Mouse (Mus musculus) common myeloid progenitor, adult 5-6 weeks (primary cell): ENCODE data around the gene Copg1. TPM values are rescaled to one million over a fixed set of nuclear protein-coding genes. Genes with fewer than 3 reads are reported as not detected.
A peak's percentile ranks its signal among the peaks of the same experiment; 100 is the strongest.

ENCODE experiments used
- ATAC-seq: replicated peaks from 2 replicates; pipeline ENCODE4 v1.8.0; 2016; ENCODE audit warnings: low read depth, mild to moderate bottlenecking, moderate TSS enrichment, inconsistent platforms; ENCODE audit not compliant: poor library complexity, severe bottlenecking
- total RNA-seq: library from RNA; stranded (forward); fragments of 200-1000, 187-1606 nt; gene quantifications from 2 replicates; pipeline ENCODE4 v1.2.3, GENCODE M21; 2017

Gene Copg1
- total RNA-seq: 54.9 and 59.2 TPM in 2 replicates

DNA sequence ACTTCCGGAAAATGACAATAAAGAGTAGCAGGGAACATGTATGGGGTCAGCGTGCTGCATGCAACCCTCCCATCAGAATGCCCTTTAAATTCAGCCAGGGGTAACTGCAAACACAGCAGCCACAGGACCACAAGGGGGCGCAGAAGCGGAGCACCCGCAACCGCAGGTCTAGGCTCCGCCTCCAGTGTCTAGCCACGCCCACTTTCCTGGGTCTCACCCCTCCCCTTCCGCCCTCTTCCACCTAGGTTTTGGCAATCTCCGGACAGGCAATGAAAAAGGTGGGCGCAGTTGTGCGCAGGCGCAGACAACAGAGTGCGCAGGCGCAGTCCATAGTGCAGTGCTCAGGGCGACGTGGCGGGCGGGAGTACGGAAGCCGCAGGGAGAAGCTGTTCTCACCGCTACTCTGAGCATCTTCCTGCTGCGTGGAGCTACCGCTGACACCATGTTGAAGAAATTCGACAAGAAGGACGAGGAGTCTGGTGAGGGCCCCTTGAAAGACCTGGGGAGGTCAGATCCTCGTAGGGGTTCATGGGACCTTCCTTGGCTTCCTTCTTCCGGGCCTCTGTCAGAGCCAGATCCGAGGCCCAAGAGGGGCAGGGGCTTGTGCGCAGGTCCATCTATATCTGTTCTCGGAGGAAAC lies at the start of gene Copg1:
TSS of gene Copg1 (plus strand) at position 221 of the 640 bp plus-strand sequence.
- peak; percentile 91 for ATAC-seq

DNA sequence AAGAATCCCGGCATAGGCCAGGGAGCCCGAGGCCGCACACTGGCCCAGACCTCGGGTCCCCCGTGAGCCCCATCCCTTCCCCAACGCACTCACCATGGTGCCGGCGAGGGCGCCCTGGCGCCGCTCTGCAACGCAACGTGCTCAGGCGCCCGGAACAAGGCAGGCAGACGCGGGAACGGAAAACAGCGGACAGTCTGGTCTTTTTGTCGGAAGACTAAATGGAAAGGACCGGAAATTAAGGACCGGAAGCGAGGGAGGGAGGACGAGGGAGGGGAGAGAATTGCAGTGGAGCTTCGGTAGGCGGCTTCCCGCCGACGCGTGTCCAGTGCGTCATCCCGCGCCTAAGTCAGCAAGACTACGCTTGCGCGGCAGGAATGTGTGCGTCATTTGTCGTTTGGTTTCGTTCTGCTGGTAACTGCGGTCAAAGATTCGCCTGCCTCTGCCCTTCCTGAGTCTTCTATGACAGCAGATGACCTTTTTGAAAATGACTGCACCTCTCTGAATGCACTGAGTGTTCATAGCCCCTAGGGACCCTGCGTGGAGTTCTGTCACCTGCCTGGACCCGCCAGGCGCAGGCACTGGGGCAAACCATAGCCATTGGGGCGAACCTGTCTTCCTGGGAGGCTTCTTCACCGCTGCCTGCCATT lies 48.9 kb upstream of the Copg1 start, which contains the start of gene Isy1:
TSS of gene Isy1 (minus strand) at position 248 of the 647 bp plus-strand sequence.
- peak; percentile 97 for ATAC-seq

DNA sequence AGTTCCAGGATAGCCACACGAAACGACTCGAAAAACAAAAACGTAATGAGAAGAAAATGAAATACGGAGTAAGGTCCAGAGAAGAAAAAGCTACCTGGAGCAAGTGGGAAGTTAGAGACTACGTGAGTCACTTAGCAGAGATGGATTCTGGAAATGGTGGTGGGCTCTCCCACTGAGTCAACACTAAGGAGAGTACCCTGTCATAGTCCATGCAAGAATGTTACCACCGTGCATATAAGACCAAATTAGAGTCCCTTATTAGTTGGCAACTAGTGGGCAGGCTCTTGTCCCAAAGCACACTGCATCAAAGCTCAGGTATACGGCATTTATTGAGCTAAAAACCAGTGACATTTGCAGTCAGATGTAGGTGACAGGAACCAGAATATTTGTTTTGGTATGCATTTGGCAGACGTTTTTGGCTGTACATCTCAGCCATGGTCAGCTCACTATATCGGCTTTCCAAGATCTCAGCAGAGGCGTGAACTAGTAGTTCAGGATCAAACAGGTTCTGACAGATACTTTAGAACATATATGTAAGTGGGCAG lies 47.7 kb upstream of the Copg1 start:
- no peak for ATAC-seq

GRCm38 (mm10) chr6:87841635-87842034 lies 46.0 kb upstream of the Copg1 start:
- ATAC-seq: no peak

DNA sequence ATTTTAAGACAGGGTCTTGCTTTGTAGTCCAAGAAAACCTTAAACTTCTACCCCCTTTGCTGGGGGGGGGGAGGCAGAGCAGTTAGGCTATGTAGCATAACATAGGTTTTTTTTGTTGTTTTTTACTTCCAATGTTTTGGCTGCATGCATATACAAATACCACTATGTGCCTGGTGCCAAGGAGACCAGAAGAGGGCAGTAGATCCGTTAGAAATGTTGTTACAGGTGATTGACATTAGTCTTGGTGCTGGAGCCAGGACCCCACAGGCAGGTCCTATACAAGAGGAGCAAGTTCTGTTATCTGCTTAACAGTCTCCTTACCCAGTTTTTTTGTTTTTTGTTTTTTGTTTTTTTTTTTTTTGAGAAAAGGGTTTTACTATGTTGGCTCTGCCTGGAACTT lies 45.4 kb upstream of the Copg1 start:
- no peak for ATAC-seq

DNA sequence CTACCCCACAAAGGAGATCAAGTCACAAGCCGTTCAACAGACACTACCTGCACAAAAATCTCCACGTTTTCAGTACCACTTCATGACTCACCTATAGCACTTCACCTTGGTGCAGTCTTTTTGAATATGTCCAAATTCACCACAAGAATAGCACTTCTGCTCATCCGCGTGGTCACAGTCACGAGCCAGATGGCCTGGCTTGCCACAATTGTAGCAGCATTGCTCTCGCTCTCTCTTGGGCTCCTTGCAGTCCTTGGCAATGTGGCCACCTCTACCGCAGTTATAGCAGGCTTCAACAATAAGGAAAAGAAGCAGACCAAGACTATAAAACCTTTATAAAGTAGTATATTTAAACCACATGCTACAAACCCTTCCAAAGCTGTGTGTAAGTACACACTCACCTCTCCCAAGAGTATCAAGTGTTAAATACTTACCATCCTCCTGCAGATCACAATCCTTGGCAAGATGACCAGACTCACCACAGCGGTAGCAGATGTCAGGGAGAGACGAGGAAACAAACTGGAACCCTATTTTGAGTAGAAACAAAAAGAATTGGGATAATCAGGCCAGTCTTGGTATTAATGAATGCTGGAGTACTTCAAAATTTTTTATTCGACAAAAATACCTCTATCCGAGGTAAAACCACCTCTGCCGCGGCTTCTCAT lies 42.5 kb upstream of the Copg1 start:
- ATAC-seq: no peak

GRCm38 (mm10) chr6:87846813-87847212 lies 40.8 kb upstream of the Copg1 start:
- no peak for ATAC-seq

DNA sequence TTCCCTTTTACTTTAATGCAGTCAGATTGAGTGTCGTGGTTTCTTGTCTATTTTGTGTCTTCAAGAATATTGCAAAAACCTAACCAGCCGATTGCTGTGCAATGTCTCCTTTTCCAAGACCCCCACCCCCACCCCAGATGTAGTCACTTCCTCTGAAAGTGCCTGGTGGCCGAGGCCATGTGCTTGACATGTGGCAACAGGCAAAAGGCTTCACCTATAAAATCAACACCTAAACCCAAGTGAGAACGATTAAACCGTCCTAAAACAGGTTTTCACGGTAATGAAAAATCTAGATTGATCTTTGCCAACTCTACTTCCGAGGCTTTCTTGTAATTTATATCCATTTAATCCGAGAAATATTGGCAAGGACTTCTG lies 37.8 kb upstream of the Copg1 start:
- 0 out of 2 replicates have a peak, but pooled peaks have one; percentile 26 for ATAC-seq

DNA sequence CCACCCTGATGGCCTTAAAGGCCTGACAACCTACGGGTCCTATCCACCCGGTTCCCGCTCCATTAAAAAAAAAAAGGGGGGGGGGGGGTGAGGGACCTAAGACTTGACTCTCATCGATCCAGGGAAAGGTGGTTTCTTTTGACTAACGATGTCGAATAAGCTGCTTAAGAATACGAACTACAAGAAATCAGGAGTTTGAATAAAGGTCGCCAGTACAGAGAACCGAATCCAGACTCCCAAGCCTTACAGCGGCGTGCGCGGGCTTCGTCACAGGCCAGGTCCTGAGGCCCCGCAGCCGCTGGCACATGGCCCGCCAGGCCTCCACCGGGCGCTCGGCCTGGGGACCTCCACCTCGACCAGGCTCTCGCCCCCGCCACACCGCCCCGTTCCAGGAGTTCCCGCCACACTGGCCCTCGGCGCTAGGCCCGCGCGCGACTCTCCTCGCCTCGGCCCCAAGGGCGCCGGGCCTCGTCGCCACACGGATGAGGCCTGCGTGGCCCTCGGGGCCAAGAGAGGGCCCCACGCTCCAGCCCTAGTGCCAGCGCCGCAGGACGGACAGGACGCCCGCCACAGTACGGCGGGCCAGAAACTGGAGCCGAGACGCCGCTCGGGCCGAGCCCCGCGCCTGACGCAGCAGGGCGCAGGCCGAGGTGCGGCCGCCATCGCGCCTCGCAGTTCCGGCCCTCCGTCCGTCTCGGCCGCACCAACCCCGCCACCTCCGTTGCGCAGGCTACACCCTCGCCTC lies 37.3 kb upstream of the Copg1 start:
- no peak for ATAC-seq

DNA sequence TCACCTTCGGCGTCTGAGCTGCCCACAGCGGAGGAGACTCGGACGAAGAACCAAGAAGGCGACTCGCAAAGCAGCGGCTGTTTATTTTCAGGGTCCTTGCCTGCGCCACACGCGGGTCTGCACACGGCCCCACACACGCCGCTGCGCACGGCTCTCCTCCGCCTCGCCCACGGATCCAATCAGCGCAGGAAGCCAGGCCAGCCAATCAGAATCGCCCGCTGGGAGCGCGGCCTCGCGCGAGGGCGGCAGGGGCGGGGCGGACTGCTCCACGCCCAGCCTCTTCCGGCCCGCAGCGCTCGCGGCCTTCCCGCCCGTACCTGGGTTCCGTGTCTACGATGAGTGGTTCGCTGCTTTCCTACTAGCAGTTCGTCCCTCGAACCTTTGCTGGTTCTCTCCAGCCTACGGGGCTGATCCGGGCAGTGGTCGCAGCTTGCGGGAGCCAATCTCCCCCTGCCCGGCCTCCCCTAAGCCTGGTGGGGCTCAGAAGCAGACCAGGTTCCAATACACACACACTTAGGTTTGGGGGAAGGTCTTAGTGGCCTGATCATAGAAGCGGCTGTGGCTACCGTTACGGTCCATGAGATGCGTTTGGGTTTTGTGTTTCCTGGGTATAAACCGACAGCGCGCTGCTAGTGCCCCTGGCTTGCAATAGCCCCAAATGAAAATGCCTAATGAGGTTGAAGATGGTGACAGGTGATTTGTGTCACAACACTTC lies 36.6 kb upstream of the Copg1 start, which contains the start of gene Cnbp:
TSS of gene Cnbp (minus strand) at position 207 of the 715 bp plus-strand sequence.
- ATAC-seq: peak; percentile 93

DNA sequence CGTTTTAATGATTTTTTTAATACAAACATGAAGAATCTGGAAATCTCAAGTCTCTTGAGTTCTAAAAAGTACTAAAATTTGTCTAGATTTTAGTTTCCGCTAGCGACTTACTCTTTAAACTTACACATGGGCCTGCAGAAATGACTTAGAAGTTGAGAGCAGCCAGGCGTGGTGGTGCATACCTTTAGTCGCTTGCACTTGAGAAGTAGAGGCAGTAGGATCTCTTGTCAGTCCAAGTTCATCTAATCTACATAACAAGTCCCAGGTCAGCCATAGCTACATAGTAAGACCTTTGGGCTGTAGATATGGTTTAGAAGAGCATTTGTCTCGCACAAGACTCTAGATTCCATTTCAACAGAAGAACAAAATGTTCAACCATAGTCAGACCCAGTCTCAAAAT lies 35.7 kb upstream of the Copg1 start:
- no peak for ATAC-seq

DNA sequence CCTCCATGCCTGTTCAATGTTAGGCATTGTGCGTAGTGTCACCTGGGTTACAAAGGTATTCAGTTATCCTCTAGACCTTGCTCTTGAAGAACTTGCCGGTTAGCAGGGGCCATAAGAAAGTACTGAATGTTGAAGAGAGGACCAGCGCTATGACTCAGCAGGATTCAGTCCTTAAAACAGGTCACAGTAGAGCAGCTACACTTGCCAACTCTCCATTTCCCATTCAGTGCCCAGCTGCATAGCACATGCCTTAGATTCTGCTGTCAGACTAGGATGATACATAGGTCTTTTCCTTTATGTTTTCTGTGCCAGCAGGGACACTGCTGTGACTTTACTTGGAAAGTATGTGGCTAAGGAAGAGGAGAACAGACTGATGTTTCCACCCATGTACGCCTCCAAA lies 34.2 kb upstream of the Copg1 start:
- no peak for ATAC-seq

GRCm38 (mm10) chr6:87857071-87857470 lies 30.5 kb upstream of the Copg1 start:
- ATAC-seq: no peak

GRCm38 (mm10) chr6:87866211-87866610 lies 21.4 kb upstream of the Copg1 start:
- ATAC-seq: no peak

DNA sequence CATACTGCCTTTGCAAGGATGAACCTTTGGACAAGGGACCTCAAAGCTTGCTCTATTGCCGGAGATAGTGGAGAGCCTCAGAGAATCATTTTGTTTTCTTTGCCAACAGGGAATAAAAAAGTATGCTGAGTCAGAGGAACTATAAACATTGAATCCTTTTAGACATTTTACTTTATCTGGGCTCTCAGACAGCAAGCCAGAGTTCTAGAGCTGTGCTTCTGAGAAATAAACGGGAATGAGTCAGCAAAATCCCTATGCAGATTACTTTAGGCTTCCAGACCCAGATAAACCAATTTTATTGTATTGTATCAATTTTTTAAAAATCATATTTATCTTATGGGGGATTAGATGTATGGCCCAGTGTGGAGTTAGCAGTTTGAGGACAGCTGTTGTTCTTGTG lies 20.4 kb upstream of the Copg1 start:
- peak; percentile 37; the same call in 1 of the 2 replicates for ATAC-seq

DNA sequence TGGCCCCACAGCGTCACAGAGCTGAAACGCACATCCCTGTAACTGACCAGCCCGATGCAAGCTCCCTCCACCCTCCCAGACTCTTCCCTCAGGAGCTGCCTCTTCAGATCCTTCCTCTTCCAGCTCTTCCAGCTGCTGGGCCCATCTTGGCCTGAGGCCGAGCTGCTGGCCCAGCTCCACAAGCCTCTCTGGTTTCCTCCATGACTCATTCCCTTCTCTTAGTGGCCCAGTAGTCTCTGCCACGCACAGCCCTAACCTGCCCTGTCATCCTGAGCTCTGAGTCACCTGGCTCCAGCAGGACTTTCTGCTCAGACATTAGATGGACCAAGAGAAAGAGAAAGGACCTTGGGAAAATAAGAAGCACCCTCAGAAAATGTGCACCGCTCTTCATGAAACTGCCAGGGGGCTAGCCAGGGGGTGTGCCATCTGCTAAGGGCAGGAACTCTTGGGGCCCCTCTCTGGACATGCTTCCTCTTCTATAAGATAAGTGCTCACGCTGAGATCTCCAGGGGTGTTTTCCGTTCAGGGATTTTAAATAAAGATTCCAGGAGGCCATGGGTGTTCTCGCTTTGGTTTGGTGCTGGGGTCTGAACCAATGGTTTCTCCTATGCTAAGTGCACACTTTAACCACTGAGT lies 18.6 kb upstream of the Copg1 start:
- ATAC-seq: peak; percentile 66

GRCm38 (mm10) chr6:87870440-87870839 lies 17.2 kb upstream of the Copg1 start:
- no peak for ATAC-seq

DNA sequence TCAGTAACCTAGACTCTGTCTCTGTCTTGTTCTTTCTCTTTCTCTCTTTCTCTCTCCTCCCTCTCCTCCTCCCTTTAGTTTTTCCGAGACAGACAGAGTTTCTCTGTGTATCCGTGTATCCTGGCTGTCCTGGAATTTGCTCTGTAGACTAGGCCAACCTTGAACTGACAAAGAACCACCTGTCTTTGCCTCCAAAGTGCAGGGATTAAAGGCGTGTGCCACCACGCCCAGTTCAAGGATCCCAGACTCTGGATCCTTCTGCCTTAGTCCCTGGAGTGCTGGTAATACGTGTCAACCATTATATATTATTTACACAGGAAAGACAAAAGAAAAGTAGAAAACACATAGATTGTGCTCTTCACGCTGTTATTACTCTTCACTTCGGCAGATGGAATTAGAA lies 16.4 kb upstream of the Copg1 start:
- ATAC-seq: no peak

GRCm38 (mm10) chr6:87873104-87873503 lies 14.5 kb upstream of the Copg1 start:
- ATAC-seq: no peak
